Mouse (Mus musculus): ENCODE data around the gene Ntsr2.
"Not testable (repeated sequence)": the region's sequence is repeated elsewhere in the genome, so short reads cannot be mapped to it uniquely, and the experiment has no call there.

Ntsr2 gene

DNA sequence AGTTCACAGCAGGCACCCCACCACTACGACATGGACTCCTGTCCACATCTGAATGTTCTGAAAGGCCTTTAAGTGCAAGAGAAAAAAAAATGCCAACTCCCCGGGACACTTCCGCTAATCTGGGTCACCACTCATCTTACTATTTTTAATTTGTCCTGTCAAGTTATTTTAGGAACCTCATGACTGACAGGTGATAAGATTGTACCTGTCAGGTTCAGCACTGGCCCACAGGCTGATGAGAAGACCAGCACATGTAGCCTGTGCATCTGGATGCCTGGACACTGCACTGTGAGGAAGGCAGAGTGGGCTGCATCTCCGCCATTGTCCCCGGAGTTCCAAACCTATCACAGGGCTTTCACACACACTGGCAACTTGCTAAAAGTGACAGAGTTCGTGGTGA lies 3.4 kb upstream of the Ntsr2 start:
- no peak for DNase-seq

DNA sequence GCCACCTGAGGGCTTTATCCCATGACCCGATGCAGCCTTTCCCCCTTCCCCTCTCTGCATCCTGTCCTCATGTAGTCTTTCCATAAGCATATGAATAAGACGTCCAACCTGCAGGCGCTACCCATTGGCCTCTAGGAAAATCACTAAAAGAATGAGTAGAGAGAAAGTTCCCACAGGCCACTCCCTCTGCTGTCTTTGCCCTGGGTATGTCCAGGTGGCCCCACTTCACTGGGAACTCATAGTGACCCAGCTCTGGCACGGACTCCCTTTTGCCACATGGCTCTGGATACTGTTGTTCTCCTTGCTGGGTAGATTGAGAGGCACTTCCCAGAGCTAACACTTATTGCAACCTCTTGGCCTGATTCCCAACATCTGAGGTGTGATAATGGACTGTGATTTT lies 2.4 kb downstream of the Ntsr2 start:
- no peak for DNase-seq

DNA sequence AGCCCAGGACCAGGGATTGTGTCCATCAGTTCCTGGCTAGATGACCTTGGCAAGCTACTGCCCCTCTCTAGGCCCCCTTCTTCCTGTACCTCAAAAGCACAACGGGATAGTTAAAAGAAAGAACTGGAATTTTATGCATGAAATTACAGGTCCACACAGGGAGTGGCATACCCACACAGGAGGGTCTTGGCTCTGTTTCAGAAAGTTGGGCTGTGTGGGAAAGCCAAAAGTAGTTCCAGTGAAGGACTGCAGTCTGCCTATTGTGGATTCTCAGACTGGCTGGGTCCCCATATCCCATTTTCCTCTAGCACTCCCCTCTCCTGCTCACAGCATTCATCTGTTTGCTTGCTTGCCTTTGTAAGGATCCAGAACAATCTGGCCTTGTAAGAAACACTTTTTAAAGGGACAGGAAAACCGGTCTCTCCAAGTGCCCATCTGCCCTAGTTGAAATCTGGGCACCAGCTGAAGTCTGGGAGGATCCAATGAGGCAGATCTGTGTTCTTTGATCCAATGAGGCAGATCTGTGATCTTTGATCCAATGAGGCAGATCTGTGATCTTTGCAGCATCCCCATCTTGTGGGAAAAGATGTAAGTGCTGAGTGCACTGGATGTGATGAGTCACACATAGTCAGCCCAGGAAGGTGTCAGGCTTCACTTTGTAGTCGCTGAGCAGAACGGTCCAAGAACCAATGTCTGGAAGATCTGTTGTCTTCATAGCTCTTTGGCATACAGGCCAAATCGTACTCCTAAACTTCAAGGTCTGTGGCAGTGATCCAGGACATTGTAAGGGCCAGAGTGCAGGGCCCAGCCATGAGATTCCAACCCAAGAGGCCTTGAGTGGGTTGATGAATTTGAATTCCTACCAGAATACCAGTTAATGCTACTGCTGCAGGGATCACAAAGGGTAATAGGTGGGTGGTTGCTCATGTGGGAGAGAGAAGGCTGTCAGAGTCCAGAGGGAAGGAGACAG lies 4.0 kb downstream of the Ntsr2 start:
- DNase-seq = no peak

DNA sequence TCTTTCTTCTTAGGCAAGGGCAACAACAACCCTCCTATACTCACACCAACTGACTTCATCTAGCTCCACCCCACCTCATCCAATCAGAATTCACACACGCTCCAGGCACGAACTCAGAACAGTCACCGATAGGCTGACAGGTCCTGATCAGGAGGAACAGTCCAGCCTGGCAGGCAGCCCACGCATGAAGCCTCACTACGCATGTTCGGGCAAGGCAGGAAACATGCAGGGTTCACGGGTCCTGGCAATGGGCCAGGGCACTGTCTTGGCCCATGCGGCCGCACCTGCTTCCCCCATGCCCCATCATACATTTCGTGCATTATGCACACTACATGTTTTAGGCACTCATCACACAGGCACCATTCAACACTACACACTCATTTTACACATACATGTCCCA lies 8.3 kb downstream of the Ntsr2 start:
- no peak for DNase-seq

DNA sequence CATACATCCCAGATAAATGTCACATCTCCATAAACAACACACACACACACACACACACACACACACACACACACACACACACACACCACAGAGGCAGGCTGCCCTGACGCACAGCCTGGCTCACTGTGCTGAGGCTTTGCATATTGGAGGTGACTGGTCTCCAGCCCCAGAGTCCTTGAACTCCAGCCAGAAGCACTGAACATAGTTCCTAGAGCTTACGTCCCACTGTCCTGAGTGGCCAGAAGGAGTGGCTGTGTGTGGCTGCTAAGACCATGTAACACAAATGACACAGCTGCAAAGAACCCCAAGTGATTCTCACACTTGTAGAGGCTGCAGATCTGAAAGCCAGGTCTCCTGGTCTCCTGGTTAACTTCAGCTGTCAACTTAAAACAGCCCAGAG lies 8.8 kb downstream of the Ntsr2 start:
- no peak for DNase-seq

DNA sequence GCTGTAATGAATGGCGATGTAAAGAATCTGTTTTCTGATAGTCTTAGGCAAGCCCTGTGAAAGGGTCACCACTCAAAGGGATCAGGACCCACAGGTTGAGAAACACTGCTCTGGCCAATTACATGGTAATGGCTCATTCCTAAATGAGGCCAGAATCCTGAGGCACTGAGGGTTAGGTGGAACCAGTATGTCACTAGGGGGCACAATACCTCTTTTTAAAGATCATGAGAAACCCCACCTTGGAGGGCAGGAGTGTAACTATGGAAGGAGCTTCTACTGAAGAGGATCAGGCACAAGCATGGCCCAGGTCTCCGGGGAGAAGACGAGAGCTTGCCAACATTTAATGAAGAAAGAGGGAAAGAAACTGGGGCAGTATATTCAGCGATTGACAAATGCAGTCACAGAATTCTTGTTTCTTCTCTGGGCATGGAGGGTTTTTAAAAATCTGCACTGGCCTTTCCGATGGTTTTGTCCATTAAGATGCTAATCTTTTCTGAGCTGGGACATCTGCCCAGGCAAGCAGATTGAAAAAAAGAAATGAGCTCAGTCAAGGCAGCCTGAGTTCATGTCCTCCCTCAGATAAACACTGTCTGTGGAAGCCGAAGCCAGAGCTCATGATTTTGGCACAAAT lies 9.9 kb downstream of the Ntsr2 start:
- peak in 1 of 2 experiments; percentile 12 for DNase-seq

DNA sequence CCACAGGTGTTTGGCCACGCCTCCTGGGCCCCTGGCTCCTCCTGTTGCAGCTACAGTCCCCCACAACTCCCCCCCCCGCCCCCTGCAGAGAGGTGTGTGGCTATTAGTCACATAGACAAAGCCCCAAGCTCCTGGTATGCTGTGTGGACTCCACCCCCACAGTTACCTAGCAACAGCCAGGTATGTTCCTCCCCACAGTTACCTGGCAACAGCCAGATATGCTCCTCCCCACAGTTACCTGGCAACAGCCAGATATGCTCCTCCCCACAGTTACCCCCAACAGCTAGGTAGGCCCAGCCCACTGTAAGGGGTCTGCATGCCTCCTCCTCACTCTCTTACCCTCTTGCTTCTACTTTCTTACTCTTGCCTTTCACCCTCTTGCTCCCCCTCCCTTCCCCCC lies 11.8 kb downstream of the Ntsr2 start:
- no peak for DNase-seq

DNA sequence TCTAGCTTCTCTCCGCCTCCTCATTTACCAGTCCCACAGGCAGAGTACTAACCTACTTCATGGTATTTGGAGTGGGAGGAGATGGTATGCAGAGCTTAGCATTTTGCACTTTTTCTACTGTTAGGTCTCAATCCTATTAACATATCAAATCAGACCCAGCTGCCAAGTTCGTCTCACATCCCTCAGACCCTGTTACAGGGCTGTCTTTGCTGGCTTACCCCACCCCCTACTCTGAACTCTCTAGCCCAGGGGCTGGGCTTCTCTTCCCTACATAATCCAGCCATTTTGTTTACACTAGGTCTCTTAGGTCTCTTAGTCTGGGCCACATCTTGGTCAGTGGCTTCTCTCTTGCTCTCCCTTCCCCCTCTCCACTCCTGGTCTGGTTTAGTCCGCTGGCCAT lies 16.0 kb downstream of the Ntsr2 start:
- DNase-seq = no peak

DNA sequence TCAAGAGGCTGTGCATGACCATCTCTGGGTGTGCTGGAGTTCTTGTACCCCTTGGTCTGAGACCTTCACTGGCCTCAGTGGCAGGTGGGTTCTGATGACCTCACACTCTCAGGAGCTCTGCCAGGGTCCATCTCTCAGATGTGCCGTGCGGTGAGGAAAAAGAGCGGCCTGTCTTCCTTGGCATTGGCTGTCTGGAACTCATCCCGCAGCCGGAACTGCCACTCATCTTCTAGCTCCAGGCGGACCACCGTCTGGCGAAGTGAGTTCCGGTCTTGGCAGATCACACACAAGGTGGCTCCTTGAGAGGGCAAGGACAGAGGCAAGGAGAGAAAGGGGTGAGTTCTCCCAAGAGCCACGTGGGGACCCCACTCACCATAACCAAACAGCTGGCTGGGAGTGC lies 19.1 kb downstream of the Ntsr2 start:
- DNase-seq = no peak

DNA sequence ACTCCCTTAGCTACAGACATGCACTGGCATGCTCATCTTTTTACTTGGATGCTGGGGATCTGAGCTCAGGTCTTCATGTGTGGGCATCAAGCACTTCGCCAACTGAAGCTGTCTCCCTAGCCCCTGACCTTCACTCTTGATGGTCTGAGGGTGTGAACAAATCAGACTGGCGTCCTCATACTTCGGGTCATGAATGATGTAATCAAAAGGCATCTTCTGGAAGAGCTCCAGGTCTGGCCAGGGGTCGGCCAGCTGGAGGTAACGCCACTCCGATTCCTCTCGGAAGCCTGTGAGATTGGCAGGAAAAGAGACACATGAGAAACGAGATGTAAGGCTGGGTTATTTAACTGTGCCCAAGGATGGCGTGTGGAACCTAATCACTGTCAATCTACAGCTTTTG lies 37.4 kb downstream of the Ntsr2 start:
- DNase-seq = no peak

DNA sequence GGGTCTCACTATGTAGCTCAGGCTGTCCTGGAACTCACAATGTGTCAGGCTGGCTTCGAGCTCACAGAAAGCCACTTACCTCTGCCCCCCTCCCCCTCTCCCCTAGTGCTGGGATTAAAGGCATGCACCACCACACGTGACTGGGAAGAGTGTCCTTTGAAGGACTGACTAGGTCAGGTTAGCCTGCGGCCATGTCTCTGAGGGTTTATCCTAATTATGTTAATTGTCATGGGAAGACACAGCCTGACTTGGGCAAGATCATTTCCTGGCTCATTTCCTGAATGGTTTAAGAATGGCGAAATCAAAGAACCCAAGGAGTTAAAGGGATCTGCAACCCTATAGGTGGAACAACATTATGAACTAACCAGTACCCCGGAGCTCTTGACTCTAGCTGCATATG lies 41.6 kb downstream of the Ntsr2 start:
- DNase-seq = no peak

DNA sequence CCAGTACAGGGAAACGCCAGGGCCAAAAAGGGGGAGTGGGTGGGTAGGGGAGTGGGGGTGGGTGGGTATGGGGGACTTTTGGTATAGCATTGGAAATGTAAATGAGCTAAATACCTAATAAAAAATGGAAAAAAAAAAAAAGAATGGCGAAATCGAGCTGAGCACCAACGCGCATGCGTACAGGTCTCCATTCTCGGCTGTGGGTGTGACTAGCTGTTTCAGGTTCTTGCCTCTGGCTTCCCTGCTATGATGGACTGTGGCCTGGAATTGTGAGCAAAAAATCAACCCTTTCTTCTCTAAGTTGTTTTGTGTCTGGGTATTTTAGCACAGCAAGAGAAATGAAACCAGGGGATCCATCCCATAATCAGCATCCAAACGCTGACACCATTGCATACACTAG lies 42.1 kb downstream of the Ntsr2 start:
- DNase-seq = not testable (repeated sequence)

DNA sequence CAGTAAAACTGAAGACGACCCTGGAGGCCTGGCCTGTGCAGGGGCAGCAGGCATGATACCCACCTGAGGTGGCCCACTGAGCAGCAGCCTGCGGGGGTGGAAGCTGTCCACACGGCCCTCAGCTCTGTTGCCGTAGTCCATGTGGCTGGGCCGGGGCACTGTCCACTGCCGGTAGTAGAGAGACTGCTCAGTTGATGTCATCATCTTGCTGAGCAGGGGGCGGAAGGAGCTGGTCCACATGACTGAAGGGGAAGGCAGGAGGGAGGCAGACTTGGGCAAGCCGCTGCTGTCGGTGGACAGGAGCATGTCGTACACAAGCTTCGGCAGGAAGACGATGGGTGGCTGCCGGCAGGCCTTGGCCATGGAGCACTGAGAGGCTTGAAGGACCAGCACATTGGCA lies 43.0 kb downstream of the Ntsr2 start:
- no peak for DNase-seq

DNA sequence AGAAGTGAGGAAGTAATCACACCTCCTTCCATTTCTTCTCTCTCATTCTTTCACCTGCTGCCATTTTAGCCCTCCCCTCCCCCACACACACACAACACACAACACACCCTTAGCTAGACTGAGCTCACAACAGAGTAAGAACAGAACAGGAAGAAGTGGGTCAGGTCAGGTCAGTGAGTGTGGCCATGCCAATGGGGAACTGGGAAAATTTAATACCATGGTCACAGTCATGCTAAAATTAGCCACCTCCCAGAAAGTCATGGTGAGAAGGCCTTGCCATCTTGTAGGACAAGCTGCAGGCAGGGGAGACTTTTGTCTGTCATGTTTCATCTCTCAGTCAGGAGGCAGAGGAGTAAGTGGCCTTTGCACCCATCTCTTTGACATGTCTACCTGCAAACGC lies 45.5 kb downstream of the Ntsr2 start:
- no peak for DNase-seq
